Mouse (Mus musculus): ENCODE measurements around the gene Pbx4.

DNA sequence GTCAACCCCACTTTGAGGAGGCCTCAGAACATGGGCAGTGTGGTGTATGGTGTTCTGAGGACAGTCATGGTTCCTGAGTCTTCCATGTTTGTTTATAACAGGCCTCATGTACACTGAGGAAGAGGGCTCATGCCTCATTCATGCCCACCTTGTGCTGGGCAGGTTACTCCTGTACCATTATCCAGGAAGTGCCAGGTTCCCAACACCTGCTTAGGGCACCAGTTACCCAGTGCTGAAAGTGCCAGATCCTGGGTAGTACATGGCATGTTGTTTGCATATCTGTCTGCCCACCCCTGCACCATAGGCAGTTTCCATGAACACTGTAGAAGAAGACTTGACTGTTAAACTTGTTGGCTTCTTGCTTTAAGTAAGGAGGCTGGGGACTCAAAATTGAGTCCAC is 30.1 kb upstream of the Pbx4 start:
- TF ChIP-seq POLR2A (IDR thresholded peaks at IDR 0.05; ENCODE audit: low read depth, low read length) (no peak), CTCF (IDR thresholded peaks at IDR 0.05; ENCODE audit: extremely low read depth, insufficient read length, insufficient replicate concordance, low read depth, low read length) (no peak)
